Mouse (Mus musculus) brain, embryonic 14.5 days (tissue): ENCODE results near the gene Olfr1394. TPM values are rescaled to one million over a fixed set of nuclear protein-coding genes. Genes with fewer than 3 reads are reported as not detected.

Experiments
- DNase-seq: peaks from one replicate; pipeline ENCODE4 v3.0.0-alpha.2; 2011; ENCODE audit warnings: low read depth
- CTCF ChIP-seq: fragments of 200-500 bp; IDR thresholded peaks from 2 replicates; pipeline ENCODE4 v1.5.1; 2012; ENCODE audit warnings: inconsistent platforms, mild to moderate bottlenecking, moderate library complexity, borderline replicate concordance; ENCODE audit not compliant: insufficient read depth, insufficient read length; ENCODE audit errors: extremely low read depth
- POLR2A ChIP-seq: fragments of 200-500 bp; IDR thresholded peaks from 2 replicates; pipeline ENCODE4 v1.6.1; 2012; ENCODE audit warnings: mild to moderate bottlenecking, inconsistent platforms, borderline replicate concordance; ENCODE audit not compliant: poor library complexity, insufficient read depth, insufficient read length, severe bottlenecking; ENCODE audit errors: extremely low read depth
- polyA plus RNA-seq: library from polyadenylated mRNA; depleted of rRNA; stranded (reverse); fragments of >200 nt; gene quantifications from 2 replicates; pipeline ENCODE4 v1.2.3, GENCODE M21; 2012; rRNA removed

The Olfr1394 gene
- not detected in 2 replicates for polyA plus RNA-seq

DNA sequence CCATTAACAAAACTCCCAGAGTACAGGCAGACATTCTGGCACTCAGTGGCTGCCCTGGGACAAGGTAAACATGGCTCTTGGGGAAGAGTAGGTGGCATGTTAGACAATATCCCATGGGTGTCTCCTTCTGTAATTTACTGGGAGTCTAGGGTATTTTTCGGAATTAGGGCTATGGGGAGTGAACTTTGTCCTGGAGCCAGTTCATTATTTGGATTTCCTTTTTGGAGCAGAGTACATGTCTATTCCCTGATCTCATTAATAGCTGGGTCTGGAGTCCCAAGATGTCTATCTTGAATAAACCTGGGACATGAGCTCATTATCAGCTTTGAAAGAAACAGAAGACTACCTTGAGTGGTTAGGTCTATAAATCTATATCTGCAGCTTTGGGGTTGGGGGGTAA, at the start of gene Olfr1394:
Olfr1394 (plus strand) TSS at position 301 of the 400 bp plus-strand sequence.
- no peak for TF ChIP-seq POLR2A
- no peak for TF ChIP-seq CTCF
- DNase-seq: no peak

DNA sequence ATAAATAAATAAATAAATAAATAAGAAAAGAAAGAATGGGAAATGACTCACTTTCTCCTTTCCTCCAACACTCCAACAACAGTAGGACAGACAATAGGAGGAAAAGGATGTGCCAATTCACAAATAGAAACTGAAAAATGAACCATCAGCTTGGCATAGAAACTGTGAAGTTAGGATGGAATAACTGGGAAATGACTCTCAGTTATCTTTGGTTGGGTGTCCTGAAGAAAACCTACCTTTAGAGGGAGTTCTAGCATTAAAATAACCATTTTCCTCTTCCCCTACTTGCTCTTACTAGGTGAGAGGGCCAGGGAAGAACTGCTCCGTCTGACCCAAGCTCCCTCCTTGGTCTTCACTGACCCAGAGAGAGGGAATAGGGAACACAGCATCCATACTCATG, 48.4 kb upstream of the Olfr1394 start:
- TF ChIP-seq CTCF (no peak), POLR2A (no peak)

DNA sequence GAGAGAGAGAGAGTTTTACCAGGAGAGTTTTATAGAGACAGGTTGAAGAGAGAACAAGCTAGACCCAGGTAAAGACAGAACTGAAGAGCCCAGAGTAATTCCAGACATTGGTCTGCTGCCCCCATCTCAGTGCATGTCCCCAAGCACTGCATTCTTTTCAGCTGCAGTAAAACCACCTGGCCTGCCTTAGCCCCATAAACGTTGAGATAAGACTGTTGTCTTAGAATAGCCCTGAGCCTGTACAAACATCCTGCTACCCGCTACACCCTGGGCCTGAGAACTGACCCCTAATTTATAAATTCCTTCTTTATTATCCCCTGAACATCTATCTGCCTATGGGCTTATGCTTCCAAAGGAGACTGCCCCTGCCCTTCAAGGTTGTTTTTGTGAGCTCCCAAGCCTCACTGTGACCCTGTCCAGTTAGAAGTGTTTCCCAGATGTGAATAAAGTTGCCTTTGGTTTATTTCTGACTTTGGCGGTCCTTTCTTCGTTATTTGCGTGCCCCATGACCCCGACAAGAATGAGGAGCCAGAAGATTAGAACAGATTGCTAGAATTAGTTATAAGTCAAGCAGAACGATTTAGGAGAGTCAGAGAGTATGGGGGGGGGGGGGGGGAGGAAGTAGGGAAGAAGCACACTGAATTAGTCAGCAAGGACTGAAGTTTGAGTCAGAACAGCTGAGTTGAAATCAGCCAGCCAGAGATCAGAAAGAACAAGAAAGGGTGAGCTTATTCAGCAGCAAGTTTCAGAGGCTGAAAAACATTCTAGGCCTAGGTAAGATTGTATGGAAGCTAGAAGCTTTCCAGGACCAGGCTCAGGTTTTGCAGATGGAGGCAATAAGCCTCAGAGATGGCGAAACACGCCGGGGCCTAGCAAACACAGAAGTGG, 46.3 kb upstream of the Olfr1394 start:
- no peak for TF ChIP-seq POLR2A
- TF ChIP-seq CTCF: no peak
- DNase-seq: no peak

More for the DNA sequence above, 48.4 kb upstream of the Olfr1394 start:
- no peak for DNase-seq

DNA sequence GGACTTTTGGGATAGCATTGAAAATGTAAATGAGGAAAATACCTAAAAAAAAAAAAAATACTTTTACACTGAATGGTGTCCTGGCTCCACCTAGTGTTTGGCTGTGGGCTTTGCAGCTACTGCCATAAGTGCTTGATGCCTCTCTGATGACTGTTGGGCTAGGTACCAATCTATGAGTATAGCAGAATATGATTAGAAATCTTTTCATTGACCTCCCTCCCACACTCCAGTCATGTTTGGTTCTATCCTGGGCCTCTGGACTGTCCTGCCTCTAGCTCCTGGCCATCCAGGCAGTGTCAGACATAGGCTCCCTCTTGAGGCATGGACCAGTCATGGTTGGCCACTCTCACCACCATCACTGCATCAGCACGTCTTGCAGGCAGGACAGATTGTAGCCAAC, 45.3 kb upstream of the Olfr1394 start:
- TF ChIP-seq POLR2A (no peak), CTCF (peak; percentile 53; the same call in 1 of the 2 replicates)
- peak; percentile 35 for DNase-seq

DNA sequence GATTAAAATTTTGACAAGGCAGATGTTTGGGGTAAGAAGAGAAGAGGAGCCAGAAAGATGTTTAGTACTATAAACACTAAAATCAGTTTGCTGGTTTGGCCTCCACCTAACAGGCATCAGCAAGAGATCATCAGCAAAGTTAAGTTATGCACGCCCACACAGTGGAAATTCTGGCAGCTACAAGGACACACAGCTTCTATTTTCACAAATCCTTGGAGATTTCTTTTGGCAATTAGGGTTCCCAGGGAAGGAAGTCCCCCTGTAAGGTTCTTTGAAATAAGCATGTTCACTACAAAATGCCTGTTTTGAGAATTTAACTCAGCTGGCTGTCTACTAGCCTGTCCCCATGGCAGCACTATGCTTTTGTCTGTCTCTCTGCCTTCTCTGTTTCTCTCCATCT, 43.2 kb upstream of the Olfr1394 start:
- DNase-seq: no peak
- TF ChIP-seq CTCF: no peak
- no peak for TF ChIP-seq POLR2A

DNA sequence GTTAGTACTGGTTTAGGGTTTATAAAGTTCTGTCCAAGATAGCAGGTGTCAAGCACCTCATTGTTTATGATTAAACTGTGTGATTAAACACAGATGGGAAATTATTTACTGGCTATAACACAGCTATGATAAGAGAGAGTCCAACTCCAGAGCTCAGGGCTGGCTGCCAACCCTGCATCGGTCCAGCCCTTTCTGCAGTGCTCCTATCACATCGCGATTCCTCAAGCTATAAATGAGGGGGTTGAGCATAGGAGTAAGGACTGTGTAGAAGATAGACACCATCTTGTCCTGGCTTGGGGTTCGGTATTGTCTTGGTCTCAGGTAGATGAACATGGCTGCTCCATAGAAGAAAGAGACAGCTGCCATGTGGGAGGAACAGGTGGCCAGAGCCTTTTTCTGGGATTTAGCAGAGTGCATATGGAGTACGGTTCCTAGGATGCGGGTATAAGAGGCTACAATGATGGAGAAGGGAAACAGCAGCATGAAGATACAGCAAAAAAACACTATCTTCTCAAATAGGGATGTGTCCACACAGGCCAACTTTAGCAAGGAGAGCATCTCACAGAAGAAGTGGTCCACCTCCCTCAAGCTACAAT, 41.5 kb upstream of the Olfr1394 start:
- TF ChIP-seq CTCF: no peak
- TF ChIP-seq POLR2A: no peak
- no peak for DNase-seq

DNA sequence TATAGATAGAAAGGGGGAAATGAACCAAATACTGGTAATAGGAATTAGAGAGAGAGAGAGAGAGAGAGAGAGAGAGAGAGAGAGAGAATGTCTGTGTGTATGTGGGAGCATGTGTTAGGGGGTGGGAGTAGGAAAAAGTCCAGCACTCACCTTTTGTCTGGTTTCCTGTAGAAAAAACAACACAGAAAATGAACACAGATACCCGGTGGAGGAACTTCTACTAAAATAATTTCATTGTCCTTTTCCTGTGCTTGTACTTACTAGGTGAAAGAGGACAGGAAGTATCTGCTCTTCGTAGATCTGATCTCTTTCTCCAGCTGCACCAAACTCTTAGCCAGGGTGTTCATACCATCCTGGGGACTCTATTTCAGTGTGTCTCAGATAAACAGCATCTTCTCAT, 40.0 kb upstream of the Olfr1394 start:
- no peak for TF ChIP-seq CTCF
- no peak for TF ChIP-seq POLR2A
- no peak for DNase-seq

DNA sequence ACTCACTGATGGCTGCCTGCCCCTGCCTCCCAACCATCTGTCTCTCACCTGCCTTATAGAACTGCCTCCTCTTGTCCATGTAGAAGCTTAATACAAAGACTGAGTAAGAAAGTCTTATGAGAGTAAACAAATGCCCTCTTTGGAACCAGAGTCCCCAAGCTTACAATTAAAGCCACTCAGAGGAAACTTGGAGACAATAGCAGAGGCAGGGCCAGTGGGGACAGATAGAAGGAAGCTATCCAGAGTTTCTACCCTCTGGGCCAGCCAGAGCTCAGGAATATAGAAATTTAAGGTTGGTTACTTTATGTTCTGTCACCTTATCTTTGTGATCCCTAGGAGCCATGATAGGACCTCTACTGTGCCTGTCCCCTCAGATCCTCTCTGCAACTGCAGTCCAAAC, 39.4 kb upstream of the Olfr1394 start, which contains the start of gene Olfr1396:
Olfr1396 (minus strand) TSS at position 101 of the 400 bp plus-strand sequence.
- no peak for TF ChIP-seq CTCF
- TF ChIP-seq POLR2A: no peak
- DNase-seq: no peak

DNA sequence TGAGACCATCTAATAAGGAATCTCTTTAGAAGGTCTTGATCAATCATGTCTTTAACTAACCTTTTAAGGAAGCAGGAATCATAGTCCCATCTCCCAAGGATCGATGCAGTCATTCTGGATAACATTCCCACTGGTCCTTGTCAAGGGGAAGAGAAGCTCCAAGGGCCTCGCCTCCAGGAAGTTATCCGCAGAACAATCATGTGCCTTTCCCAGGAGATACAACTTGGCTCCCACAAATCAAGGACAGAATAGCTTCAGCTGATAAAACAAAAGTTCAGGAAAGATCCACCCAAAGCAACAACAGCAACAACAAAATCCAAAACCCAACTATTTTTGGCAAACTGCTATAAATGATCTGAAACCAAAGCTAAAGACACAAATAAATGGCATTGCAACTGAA, 34.5 kb upstream of the Olfr1394 start:
- DNase-seq: no peak
- TF ChIP-seq POLR2A (no peak), CTCF (no peak)

DNA sequence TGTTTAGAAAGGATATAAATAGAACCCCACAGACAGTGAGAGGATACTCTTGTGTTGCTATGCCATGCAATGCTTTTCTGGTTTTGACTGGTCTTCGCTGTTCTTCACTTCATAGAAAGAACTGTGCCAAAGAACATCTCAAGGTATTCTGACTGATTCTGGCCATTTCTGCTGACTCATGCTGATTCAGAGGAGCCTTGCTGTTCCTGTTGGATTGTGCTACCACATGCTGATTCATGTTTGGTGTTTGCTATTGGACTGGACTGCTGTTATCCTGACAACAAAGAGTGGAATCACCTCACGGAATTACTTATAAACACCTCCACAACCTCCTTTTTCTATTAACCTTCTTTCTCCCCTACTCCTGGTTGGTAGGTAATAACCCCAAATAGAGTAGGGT, 30.0 kb upstream of the Olfr1394 start:
- TF ChIP-seq CTCF (no peak), POLR2A (no peak)
- no peak for DNase-seq

DNA sequence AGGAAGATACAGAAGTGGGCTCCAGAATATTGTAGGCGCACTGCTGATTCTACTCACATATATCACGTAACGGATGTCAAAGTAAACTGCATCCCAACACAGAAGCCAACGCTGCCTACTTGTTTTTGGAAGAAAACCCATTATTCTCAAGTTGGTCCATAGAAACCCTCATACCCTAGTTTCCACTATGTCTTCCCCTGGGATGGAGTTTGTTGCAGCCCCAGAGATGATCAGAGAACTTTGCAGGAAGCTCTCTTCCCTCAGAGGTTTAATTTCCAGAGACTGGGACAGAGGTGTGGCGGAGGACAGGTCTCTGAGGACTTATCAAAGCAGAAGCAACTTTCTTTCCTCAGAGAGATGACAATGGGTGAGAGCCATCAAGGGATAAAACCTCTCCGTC, 12.2 kb upstream of the Olfr1394 start, which contains the start of gene Olfr1395:
Olfr1395 (plus strand) TSS at position 301 of the 400 bp plus-strand sequence.
- TF ChIP-seq POLR2A (no peak), CTCF (no peak)
- no peak for DNase-seq
